In genomic region chr3:21938071-21938848, GRCm38 (mm10) we compare ENCODE assay signal across 8 mouse cellular contexts.
DNase-seq lines count a peak whose midpoint lies in the region; ATAC-seq and TF ChIP-seq lines count a peak whose summit lies in the region.

No protein-coding gene starts in this region.

- H3K4me1 ChIP-seq in ES-Bruce4 (ENCODE audit: control insufficient read depth, insufficient read depth, low read length), result peaks cover 4% of the 10 kb centered on the region

- H3K36me3 ChIP-seq in ES-Bruce4 (ENCODE audit: control insufficient read depth, insufficient read depth, low read length, poor library complexity, severe bottlenecking), result no peaks in the 10 kb centered on the region

- no peak for ATAC-seq in cerebellum, adult (ENCODE audit: insufficient number of reproducible peaks, low FRiP score, low TSS enrichment)
- no peak for ATAC-seq in erythroblast, adult 5-6 weeks (replicated peaks; ENCODE audit: low FRiP score, poor library complexity, severe bottlenecking)

- no peak overlapping the region for H3K4me3 ChIP-seq in ES-Bruce4 (ENCODE audit: low read depth, low read length)

- no peak for TF ChIP-seq POLR2A in ES-Bruce4 (IDR thresholded peaks at IDR 0.05; ENCODE audit: insufficient read depth, low read length)

- no peak for TF ChIP-seq EP300 in ES-Bruce4 (IDR thresholded peaks at IDR 0.05; ENCODE audit: insufficient read depth, low read depth, low read length)

- TF ChIP-seq CTCF in ES-Bruce4 (IDR thresholded peaks at IDR 0.05; ENCODE audit: low read depth, low read length), result no peak

- no peaks in the 10 kb centered on the region for H3K27me3 ChIP-seq in ES-Bruce4 (ENCODE audit: control insufficient read depth, insufficient read depth, low read length, poor library complexity, severe bottlenecking)

- peak overlapping the region; percentile 20; the same call in 1 of the 2 replicates for H3K27ac ChIP-seq in ES-Bruce4 (ENCODE audit: insufficient read depth, low read length)

- H3K9ac ChIP-seq in ES-Bruce4 (ENCODE audit: low read depth, poor library complexity, severe bottlenecking), result 0 out of 2 replicates have a peak overlapping the region, but pooled peaks have one; percentile 19

- intact Hi-C loops in left cerebral cortex, postnatal 36 days (cut with DNase I), result loop anchor here (5.0 to 10.0 kb wide), 7 partner anchors 49 to 1283 kb away; no protein-coding TSS in a partner anchor

- DNase-seq in cerebellum, adult 11-12 months, result peak; percentile 70
- peak; percentile 70 to 80 for DNase-seq in cerebellum, postnatal 25 days
- DNase-seq in kidney, adult 11 months, result peak; percentile 57
- DNase-seq in left cerebral cortex, postnatal 36 days (ENCODE audit: low spot score in 2 of 2), result peak; percentile 54 to 57
- no peak for DNase-seq in spleen, adult 12 weeks (ENCODE audit: low spot score)

- H3K9me3 ChIP-seq in ES-Bruce4 (replicated peaks; ENCODE audit: control insufficient read depth, insufficient read depth, low read length, poor library complexity, severe bottlenecking), result no peaks in the 10 kb centered on the region
